Mouse (Mus musculus) lung, postnatal 0 days (tissue): Measurements from ENCODE around the gene Zzef1. TPM values are rescaled to one million over a fixed set of nuclear protein-coding genes. Genes with fewer than 3 reads are reported as not detected.

ENCODE experiments used
- ATAC-seq: fragments of 200-750 bp; cut with Nextera tagmentation; 2 replicates; pipeline ENCODE4 v1.8.0; 2017; ENCODE audit warnings: moderate library complexity
- DNase-seq: peaks from one replicate; pipeline ENCODE4 v3.0.0-alpha.2; 2016; ENCODE audit warnings: low spot score
- H3K27ac ChIP-seq: fragments of 300-500 bp; sonication (generic); 2 replicates; pipeline ENCODE4 v1.5.1; 2014; ENCODE audit warnings: antibody characterized with exemption, mild to moderate bottlenecking, low read length, mixed read lengths
- H3K27me3 ChIP-seq: fragments of 300-500 bp; sonication (generic); replicated peaks from 2 replicates; pipeline ENCODE4 v1.6.1; 2014; ENCODE audit warnings: low read length, mixed read lengths; ENCODE audit not compliant: insufficient read depth
- H3K36me3 ChIP-seq: fragments of 300-500 bp; sonication (generic); 2 replicates; pipeline ENCODE4 v1.6.1; 2014; ENCODE audit warnings: low read length, mixed read lengths; ENCODE audit not compliant: insufficient read depth
- H3K4me1 ChIP-seq: fragments of 300-500 bp; sonication (generic); 2 replicates; pipeline ENCODE4 v1.6.1; 2014; ENCODE audit warnings: antibody characterized with exemption, low read depth, low read length, mixed read lengths; ENCODE audit not compliant: insufficient read depth
- H3K4me2 ChIP-seq: fragments of 300-500 bp; sonication (generic); replicated peaks from 2 replicates; pipeline ENCODE4 v1.6.1; 2014; ENCODE audit warnings: low read depth, mild to moderate bottlenecking, low read length, moderate library complexity, mixed read lengths
- H3K4me3 ChIP-seq: fragments of 300-500 bp; sonication (generic); 2 replicates; pipeline ENCODE4 v1.5.1; 2014; ENCODE audit warnings: low read depth, low read length
- H3K9ac ChIP-seq: fragments of 300-500 bp; sonication (generic); replicated peaks from 2 replicates; pipeline ENCODE4 v1.6.1; 2014; ENCODE audit warnings: low read depth, mild to moderate bottlenecking
- H3K9me3 ChIP-seq: fragments of 300-500 bp; sonication (generic); 2 replicates; pipeline ENCODE4 v1.6.1; 2016; ENCODE audit warnings: low read length, mixed read lengths
- CTCF ChIP-seq: IDR thresholded peaks from 2 replicates; pipeline ENCODE4 v1.5.1; 2016; ENCODE audit warnings: antibody characterized with exemption, mild to moderate bottlenecking
- EP300 ChIP-seq: IDR thresholded peaks from 2 replicates; pipeline ENCODE4 v1.6.1; 2016; ENCODE audit warnings: antibody characterized with exemption, mild to moderate bottlenecking, control low read depth
- WGBS: fragments of 180-500 bp; shearing (Covaris S2); extraction: QIAGEN DNeasy Blood & Tissue Kit; methylation state at CpG from one replicate; pipeline ENCODE4 v1.1.7; 2014; 5-methylcytosine and 5-hydroxymethylcytosine counted together
- polyA plus RNA-seq: library from polyadenylated mRNA; unstranded; fragments of >200 nt; fragmentation: Nextera tagmentation; extraction: Ambion mirVana; gene quantifications from 2 replicates; pipeline ENCODE4 v1.2.1, GENCODE M21; 2015

Gene Zzef1
- polyA plus RNA-seq, 1 experiment from 2014 or later: 9.6 TPM

- Histone ChIP-seq H3K27ac (no peak overlapping the region), H3K4me1 (peaks cover 36% of the 10 kb centered on the region), H3K9ac (no peak overlapping the region), H3K9me3 (no peaks in the 10 kb centered on the region), H3K4me2 (no peak overlapping the region), H3K4me3 (no peak overlapping the region), H3K27me3 (no peaks in the 10 kb centered on the region), H3K36me3 (no peaks in the 10 kb centered on the region)
- ATAC-seq (no peak), DNase-seq (no peak)
- WGBS: 69% methylated on average over 11 of the region's 11 CpGs
- TF ChIP-seq EP300 (no peak), CTCF (no peak)
These were observed 151.8 kb downstream of the Zzef1 start for GRCm38 (mm10) chr11:72947840-72948239.

- WGBS: 57% methylated on average over 7 of the region's 7 CpGs
- no peak overlapping the region for H3K4me2 ChIP-seq
- H3K4me1 ChIP-seq: peaks cover 40% of the 10 kb centered on the region
- ATAC-seq: no peak
- no peak overlapping the region for H3K27ac ChIP-seq
- no peak overlapping the region for H3K4me3 ChIP-seq
- no peaks in the 10 kb centered on the region for H3K9me3 ChIP-seq
- no peak for TF ChIP-seq EP300
- no peak for TF ChIP-seq CTCF
- DNase-seq: no peak
- H3K27me3 ChIP-seq: no peaks in the 10 kb centered on the region
- H3K9ac ChIP-seq: no peak overlapping the region
- no peaks in the 10 kb centered on the region for H3K36me3 ChIP-seq
These were observed 152.2 kb downstream of the Zzef1 start for GRCm38 (mm10) chr11:72948254-72948653.

- Histone ChIP-seq H3K4me2 (no peak overlapping the region), H3K36me3 (no peaks in the 10 kb centered on the region), H3K9ac (no peak overlapping the region), H3K4me1 (peaks cover 34% of the 10 kb centered on the region; the same call in 1 of the 2 replicates), H3K27me3 (no peaks in the 10 kb centered on the region), H3K9me3 (no peaks in the 10 kb centered on the region), H3K4me3 (no peak overlapping the region), H3K27ac (peak overlapping the region; percentile 82)
- no peak for TF ChIP-seq EP300
- no peak for TF ChIP-seq CTCF
- 24% methylated on average over 22 of the region's 22 CpGs for WGBS
- peak; percentile 58 for ATAC-seq
- DNase-seq: peak; percentile 89
These were observed 155.3 kb downstream of the Zzef1 start for GRCm38 (mm10) chr11:72951137-72952000.

GRCm38 (mm10) chr11:72952226-72952625 lies 156.2 kb downstream of the Zzef1 start:
- Histone ChIP-seq H3K27me3 (no peaks in the 10 kb centered on the region), H3K27ac (peak overlapping the region; percentile 82), H3K9me3 (no peaks in the 10 kb centered on the region), H3K4me2 (no peak overlapping the region), H3K4me1 (peaks cover 30% of the 10 kb centered on the region; the same call in 1 of the 2 replicates), H3K9ac (no peak overlapping the region), H3K36me3 (no peaks in the 10 kb centered on the region), H3K4me3 (no peak overlapping the region)
- TF ChIP-seq CTCF (no peak), EP300 (peak; percentile 94)
- DNase-seq (peak; percentile 83), ATAC-seq (peak; percentile 56)
- 25% methylated on average over 3 of the region's 3 CpGs for WGBS

GRCm38 (mm10) chr11:72952697-72953096 lies 156.7 kb downstream of the Zzef1 start:
- WGBS: 68% methylated on average over 6 of the region's 6 CpGs
- peaks cover 30% of the 10 kb centered on the region; the same call in 1 of the 2 replicates for H3K4me1 ChIP-seq
- no peak for TF ChIP-seq EP300
- TF ChIP-seq CTCF: peak; percentile 24; the same call in 1 of the 2 replicates
- no peak for ATAC-seq
- DNase-seq: no peak
- no peaks in the 10 kb centered on the region for H3K27me3 ChIP-seq
- H3K9me3 ChIP-seq: no peaks in the 10 kb centered on the region
- H3K4me2 ChIP-seq: no peak overlapping the region
- peak overlapping the region; percentile 82 for H3K27ac ChIP-seq
- no peak overlapping the region for H3K4me3 ChIP-seq
- no peak overlapping the region; the same call in 1 of the 2 replicates for H3K9ac ChIP-seq
- no peaks in the 10 kb centered on the region for H3K36me3 ChIP-seq

GRCm38 (mm10) chr11:72953116-72953439 lies 157.1 kb downstream of the Zzef1 start:
- ATAC-seq (no peak), DNase-seq (peak; percentile 11)
- Histone ChIP-seq H3K4me1 (peaks cover 30% of the 10 kb centered on the region; the same call in 1 of the 2 replicates), H3K27ac (peak overlapping the region; percentile 82), H3K4me2 (no peak overlapping the region), H3K36me3 (no peaks in the 10 kb centered on the region), H3K9me3 (no peaks in the 10 kb centered on the region), H3K27me3 (no peaks in the 10 kb centered on the region), H3K4me3 (no peak overlapping the region), H3K9ac (no peak overlapping the region; the same call in 1 of the 2 replicates)
- TF ChIP-seq CTCF: no peak
- TF ChIP-seq EP300: no peak
- WGBS: 82% methylated on average over 1 of the region's 1 CpGs
